Mouse (Mus musculus): ENCODE data around the gene Slc38a2. TPM values are rescaled to one million over a fixed set of nuclear protein-coding genes. Genes with fewer than 3 reads are reported as not detected.

Slc38a2 gene
- polyA plus RNA-seq, 1 experiment, result 13.9 TPM

- TF ChIP-seq CTCF (IDR thresholded peaks at IDR 0.05; ENCODE audit: extremely low read depth, insufficient read length, insufficient replicate concordance, low read depth, low read length), result no peak; the same call in 1 of the 2 replicates
- no peak for TF ChIP-seq POLR2A (IDR thresholded peaks at IDR 0.05; ENCODE audit: low read depth, low read length)
- Histone ChIP-seq H3K27ac (ENCODE audit: insufficient read depth, low read depth, low read length) (peak overlapping the region; percentile 63), H3K36me3 (ENCODE audit: control insufficient read depth, insufficient read depth, low read length) (no peaks in the 10 kb centered on the region), H3K27me3 (ENCODE audit: control insufficient read depth, insufficient read depth, low read length) (no peaks in the 10 kb centered on the region), H3K4me3 (ENCODE audit: low read depth, low read length) (peak overlapping the region; percentile 21; the same call in 1 of the 2 replicates), H3K4me1 (ENCODE audit: control insufficient read depth, insufficient read depth, insufficient read length, low read length) (peaks cover 18% of the 10 kb centered on the region; the same call in 1 of the 2 replicates)
- WGBS, result 22% methylated on average over 15 of the region's 15 CpGs
Measured at GRCm38 (mm10) chr15:96735562-96736160, 36.1 kb upstream of the Slc38a2 start.

GRCm38 (mm10) chr15:96734423-96734822, 34.9 kb upstream of the Slc38a2 start:
- Histone ChIP-seq H3K4me3 (ENCODE audit: low read depth, low read length) (no peak overlapping the region), H3K4me1 (ENCODE audit: control insufficient read depth, insufficient read depth, insufficient read length, low read length) (peaks cover 18% of the 10 kb centered on the region; the same call in 1 of the 2 replicates), H3K27ac (ENCODE audit: insufficient read depth, low read depth, low read length) (no peak overlapping the region), H3K27me3 (ENCODE audit: control insufficient read depth, insufficient read depth, low read length) (no peaks in the 10 kb centered on the region), H3K36me3 (ENCODE audit: control insufficient read depth, insufficient read depth, low read length) (no peaks in the 10 kb centered on the region)
- WGBS, result 54% methylated on average over 7 of the region's 7 CpGs
- TF ChIP-seq POLR2A (IDR thresholded peaks at IDR 0.05; ENCODE audit: low read depth, low read length), result no peak
- TF ChIP-seq CTCF (IDR thresholded peaks at IDR 0.05; ENCODE audit: extremely low read depth, insufficient read length, insufficient replicate concordance, low read depth, low read length), result no peak

GRCm38 (mm10) chr15:96730416-96730815, 30.9 kb upstream of the Slc38a2 start:
- no peaks in the 10 kb centered on the region for H3K36me3 ChIP-seq (ENCODE audit: control insufficient read depth, insufficient read depth, low read length)
- 87% methylated on average over 9 of the region's 9 CpGs for WGBS
- H3K27me3 ChIP-seq (ENCODE audit: control insufficient read depth, insufficient read depth, low read length), result no peaks in the 10 kb centered on the region
- no peak overlapping the region for H3K4me3 ChIP-seq (ENCODE audit: low read depth, low read length)
- TF ChIP-seq CTCF (IDR thresholded peaks at IDR 0.05; ENCODE audit: extremely low read depth, insufficient read length, insufficient replicate concordance, low read depth, low read length), result no peak
- TF ChIP-seq POLR2A (IDR thresholded peaks at IDR 0.05; ENCODE audit: low read depth, low read length), result no peak
- H3K4me1 ChIP-seq (ENCODE audit: control insufficient read depth, insufficient read depth, insufficient read length, low read length), result peaks cover 4% of the 10 kb centered on the region; the same call in 1 of the 2 replicates
- no peak overlapping the region for H3K27ac ChIP-seq (ENCODE audit: insufficient read depth, low read depth, low read length)

- TF ChIP-seq CTCF (IDR thresholded peaks at IDR 0.05; ENCODE audit: extremely low read depth, insufficient read length, insufficient replicate concordance, low read depth, low read length) (no peak), POLR2A (IDR thresholded peaks at IDR 0.05; ENCODE audit: low read depth, low read length) (no peak)
- WGBS, result 78% methylated on average over 9 of the region's 9 CpGs
- H3K4me1 ChIP-seq (ENCODE audit: control insufficient read depth, insufficient read depth, insufficient read length, low read length), result peaks cover 2% of the 10 kb centered on the region; the same call in 1 of the 2 replicates
Measured at GRCm38 (mm10) chr15:96729785-96730184, 30.3 kb upstream of the Slc38a2 start.

GRCm38 (mm10) chr15:96728993-96729392, 29.5 kb upstream of the Slc38a2 start:
- TF ChIP-seq POLR2A (IDR thresholded peaks at IDR 0.05; ENCODE audit: low read depth, low read length) (no peak), CTCF (IDR thresholded peaks at IDR 0.05; ENCODE audit: extremely low read depth, insufficient read length, insufficient replicate concordance, low read depth, low read length) (no peak)
- 0 out of 2 replicates have a peak overlapping the region, but pooled peaks have one; percentile 21 for H3K27ac ChIP-seq (ENCODE audit: insufficient read depth, low read depth, low read length)
- no peak overlapping the region for H3K4me3 ChIP-seq (ENCODE audit: low read depth, low read length)
- H3K36me3 ChIP-seq (ENCODE audit: control insufficient read depth, insufficient read depth, low read length), result no peaks in the 10 kb centered on the region
- WGBS, result 61% methylated on average over 10 of the region's 10 CpGs
- H3K4me1 ChIP-seq (ENCODE audit: control insufficient read depth, insufficient read depth, insufficient read length, low read length), result peaks cover 2% of the 10 kb centered on the region; the same call in 1 of the 2 replicates
- H3K27me3 ChIP-seq (ENCODE audit: control insufficient read depth, insufficient read depth, low read length), result no peaks in the 10 kb centered on the region

More at GRCm38 (mm10) chr15:96729785-96730184, 30.3 kb upstream of the Slc38a2 start:
- no peak overlapping the region for H3K27ac ChIP-seq (ENCODE audit: insufficient read depth, low read depth, low read length)
- H3K4me3 ChIP-seq (ENCODE audit: low read depth, low read length), result no peak overlapping the region
- H3K27me3 ChIP-seq (ENCODE audit: control insufficient read depth, insufficient read depth, low read length), result no peaks in the 10 kb centered on the region
- H3K36me3 ChIP-seq (ENCODE audit: control insufficient read depth, insufficient read depth, low read length), result no peaks in the 10 kb centered on the region

GRCm38 (mm10) chr15:96728346-96728745, 28.8 kb upstream of the Slc38a2 start:
- H3K27ac ChIP-seq (ENCODE audit: insufficient read depth, low read depth, low read length), result 0 out of 2 replicates have a peak overlapping the region, but pooled peaks have one; percentile 21
- no peaks in the 10 kb centered on the region for H3K36me3 ChIP-seq (ENCODE audit: control insufficient read depth, insufficient read depth, low read length)
- H3K4me3 ChIP-seq (ENCODE audit: low read depth, low read length), result no peak overlapping the region
- no peaks in the 10 kb centered on the region for H3K4me1 ChIP-seq (ENCODE audit: control insufficient read depth, insufficient read depth, insufficient read length, low read length)
- WGBS, result 87% methylated on average over 4 of the region's 4 CpGs
- no peak for TF ChIP-seq CTCF (IDR thresholded peaks at IDR 0.05; ENCODE audit: extremely low read depth, insufficient read length, insufficient replicate concordance, low read depth, low read length)
- TF ChIP-seq POLR2A (IDR thresholded peaks at IDR 0.05; ENCODE audit: low read depth, low read length), result no peak
- H3K27me3 ChIP-seq (ENCODE audit: control insufficient read depth, insufficient read depth, low read length), result no peaks in the 10 kb centered on the region

GRCm38 (mm10) chr15:96724506-96724905, 25.0 kb upstream of the Slc38a2 start:
- Histone ChIP-seq H3K27me3 (ENCODE audit: control insufficient read depth, insufficient read depth, low read length) (no peaks in the 10 kb centered on the region), H3K4me1 (ENCODE audit: control insufficient read depth, insufficient read depth, insufficient read length, low read length) (no peaks in the 10 kb centered on the region), H3K27ac (ENCODE audit: insufficient read depth, low read depth, low read length) (no peak overlapping the region), H3K36me3 (ENCODE audit: control insufficient read depth, insufficient read depth, low read length) (no peaks in the 10 kb centered on the region), H3K4me3 (ENCODE audit: low read depth, low read length) (no peak overlapping the region)
- TF ChIP-seq CTCF (IDR thresholded peaks at IDR 0.05; ENCODE audit: extremely low read depth, insufficient read length, insufficient replicate concordance, low read depth, low read length) (no peak), POLR2A (IDR thresholded peaks at IDR 0.05; ENCODE audit: low read depth, low read length) (no peak)

Measured in small intestine, adult 2 months (tissue).